ENCODE assay signal across 8 mouse cellular contexts in the genomic region with DNA sequence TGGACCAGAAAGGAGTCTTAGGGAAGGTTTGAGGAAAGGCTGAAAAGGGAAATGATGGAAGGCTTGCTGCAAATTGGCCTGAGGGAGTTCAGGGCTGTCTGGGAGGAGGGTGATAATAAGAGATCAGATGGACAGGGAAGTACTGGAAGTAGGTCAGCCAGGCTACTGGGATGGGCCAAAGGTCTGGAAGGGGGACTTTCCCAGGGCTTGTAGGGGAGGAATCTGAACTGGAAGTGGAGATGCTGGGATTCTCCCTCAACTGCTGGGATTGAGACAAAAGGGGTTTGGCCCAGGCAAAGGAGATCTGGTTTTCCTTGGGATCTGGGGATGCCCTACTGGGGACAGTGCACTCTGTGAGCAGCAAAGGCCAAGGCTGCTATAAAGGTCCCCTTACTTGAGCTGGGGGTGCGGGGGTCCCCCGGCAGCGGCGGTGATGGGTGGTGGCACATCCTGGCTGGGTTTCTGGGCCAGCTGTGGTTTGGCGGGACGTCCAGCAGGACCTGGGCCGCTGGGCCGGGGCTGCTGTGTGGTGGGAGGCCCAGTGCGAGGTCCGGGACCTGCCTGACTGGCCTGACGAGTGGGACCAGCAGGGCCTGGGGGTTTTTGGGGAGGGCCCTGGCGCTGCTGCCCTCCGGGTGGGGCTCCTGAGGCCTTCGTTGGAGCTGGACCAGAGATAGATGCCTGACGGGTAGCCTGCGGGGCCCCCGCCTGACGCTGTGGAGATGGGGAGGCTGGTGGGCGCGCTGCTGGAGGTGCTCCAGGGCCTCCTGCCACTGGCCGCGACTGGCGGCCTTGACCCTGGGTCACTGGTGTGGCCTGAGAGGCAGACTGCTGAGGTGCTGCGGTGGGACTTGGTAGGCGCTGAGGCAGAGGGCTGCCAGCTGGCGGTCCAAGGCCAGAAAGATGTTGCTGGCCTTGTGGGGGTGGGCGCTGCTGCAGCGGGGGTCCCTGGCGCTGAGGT. TPM values are rescaled to one million over a fixed set of nuclear protein-coding genes. Genes with fewer than 3 reads are reported as not detected.
DNase-seq lines count a peak whose midpoint lies in the region; ATAC-seq lines count a peak whose summit lies in the region.

No protein-coding gene starts in this region.

- H3K4me2 ChIP-seq in hindbrain, embryonic 13.5 days, result no peak overlapping the region
- H3K4me2 ChIP-seq in hindbrain, embryonic 16.5 days (ENCODE audit: low read length), result no peak overlapping the region
- H3K4me2 ChIP-seq in limb, embryonic 13.5 days (replicated peaks), result 0 out of 2 replicates have a peak overlapping the region, but pooled peaks have one; percentile 27

- no peak overlapping the region for H3K9ac ChIP-seq in hindbrain, embryonic 13.5 days
- H3K9ac ChIP-seq in hindbrain, embryonic 16.5 days (ENCODE audit: low read depth, low read length), result no peak overlapping the region
- no peak overlapping the region for H3K9ac ChIP-seq in limb, embryonic 13.5 days

- H3K27me3 ChIP-seq in hindbrain, embryonic 13.5 days, result no peaks in the 10 kb centered on the region
- no peaks in the 10 kb centered on the region for H3K27me3 ChIP-seq in hindbrain, embryonic 16.5 days (replicated peaks; ENCODE audit: control insufficient read depth, insufficient read depth, low read length)
- no peaks in the 10 kb centered on the region for H3K27me3 ChIP-seq in limb, embryonic 13.5 days

- no peak overlapping the region for H3K4me3 ChIP-seq in hindbrain, embryonic 13.5 days
- H3K4me3 ChIP-seq in hindbrain, embryonic 16.5 days (ENCODE audit: low read length), result no peak overlapping the region
- H3K4me3 ChIP-seq in limb, embryonic 13.5 days, result no peak overlapping the region

- no peaks in the 10 kb centered on the region for H3K9me3 ChIP-seq in hindbrain, embryonic 13.5 days
- no peaks in the 10 kb centered on the region for H3K9me3 ChIP-seq in hindbrain, embryonic 16.5 days (ENCODE audit: control insufficient read depth, low read length)
- no peaks in the 10 kb centered on the region for H3K9me3 ChIP-seq in limb, embryonic 13.5 days

- H3K4me1 ChIP-seq in hindbrain, embryonic 13.5 days (replicated peaks), result 0 out of 2 replicates have a peak, but pooled peaks cover 5% of the 10 kb centered on the region
- H3K4me1 ChIP-seq in hindbrain, embryonic 16.5 days (ENCODE audit: control insufficient read depth, insufficient read depth, low read depth, low read length), result no peaks in the 10 kb centered on the region
- peaks cover 8% of the 10 kb centered on the region for H3K4me1 ChIP-seq in limb, embryonic 13.5 days

- DNase-seq in Muller cell, postnatal 12 days (ENCODE audit: inconsistent ontology term), result peak; percentile 50
- DNase-seq in layer of hippocampus, postnatal 14 days (ENCODE audit: low spot score in 2 of 2), result no peak
- DNase-seq in thymus, postnatal 14 days, result no peak

- peaks cover 30% of the 10 kb centered on the region for H3K36me3 ChIP-seq in hindbrain, embryonic 13.5 days
- H3K36me3 ChIP-seq in hindbrain, embryonic 16.5 days (ENCODE audit: control insufficient read depth, insufficient read depth, low read length), result peaks cover 6% of the 10 kb centered on the region; the same call in 1 of the 2 replicates
- peaks cover 14% of the 10 kb centered on the region for H3K36me3 ChIP-seq in limb, embryonic 13.5 days

- no peak overlapping the region for H3K27ac ChIP-seq in hindbrain, embryonic 13.5 days
- no peak overlapping the region for H3K27ac ChIP-seq in hindbrain, embryonic 16.5 days (ENCODE audit: low read depth, low read length)
- no peak overlapping the region for H3K27ac ChIP-seq in limb, embryonic 13.5 days

- ATAC-seq in hindbrain, embryonic 13.5 days (ENCODE audit: low FRiP score), result 0 out of 2 replicates have a peak, but pooled peaks have one; percentile 12
- no peak for ATAC-seq in hindbrain, embryonic 16.5 days
- 0 out of 2 replicates have a peak, but pooled peaks have one; percentile 4 for ATAC-seq in granulocyte monocyte progenitor cell, adult 5-6 weeks (replicated peaks; ENCODE audit: poor library complexity, severe bottlenecking)
- ATAC-seq in limb, embryonic 13.5 days (ENCODE audit: low FRiP score, low read depth), result peak; percentile 21; the same call in 1 of the 2 replicates
- ATAC-seq in megakaryocyte, adult 5-6 weeks (ENCODE audit: poor library complexity, severe bottlenecking), result no peak

- 51% methylated on average over 29 of the region's 29 CpGs for WGBS in hindbrain, embryonic 13.5 days
- WGBS in hindbrain, embryonic 16.5 days, result 45% methylated on average over 17 of the region's 29 CpGs
- 42% methylated on average over 25 of the region's 29 CpGs for WGBS in limb, embryonic 13.5 days

RNA-seq across cellular contexts. Expression of a gene that starts 7.6 kb away (rescaled TPM):
- 4.9 and 5.0 TPM in 2 replicates for polyA plus RNA-seq in hindbrain, embryonic 13.5 days (2015; fragmentation: Nextera tagmentation; extraction: Ambion mirVana)
- 3.1 and 6.0 TPM in 2 replicates for polyA plus RNA-seq in hindbrain, embryonic 16.5 days (2015; fragmentation: Nextera tagmentation; extraction: Ambion mirVana)
- not detected in 2 replicates for total RNA-seq in granulocyte monocyte progenitor cell, adult 5-6 weeks (2014; fragmentation: Nextera tagmentation)
- not detected in 2 replicates for total RNA-seq in granulocyte monocyte progenitor cell, adult 5-6 weeks (2017)
- polyA plus RNA-seq in limb, embryonic 13.5 days (2015; fragmentation: Nextera tagmentation; extraction: Ambion mirVana), result 23.5 and 23.7 TPM in 2 replicates
- total RNA-seq in layer of hippocampus, postnatal 14 days (2021), result under 1 TPM in 1 of 2 experiments, not detected in 1; 0.41 TPM
- total RNA-seq in megakaryocyte, adult 5-6 weeks (2015), result not detected in 2 replicates
- 0.55 TPM in 1 of 2 replicates, not detected in the other for total RNA-seq in megakaryocyte, adult 5-6 weeks (2017)

RNA-seq across cellular contexts. Expression of a gene that starts 58.4 kb away (rescaled TPM):
- polyA plus RNA-seq in hindbrain, embryonic 13.5 days (2015; fragmentation: Nextera tagmentation; extraction: Ambion mirVana), result 39.9 and 41.3 TPM in 2 replicates
- polyA plus RNA-seq in hindbrain, embryonic 16.5 days (2015; fragmentation: Nextera tagmentation; extraction: Ambion mirVana), result 76.9 and 100 TPM in 2 replicates
- not detected in 2 replicates for total RNA-seq in granulocyte monocyte progenitor cell, adult 5-6 weeks (2014; fragmentation: Nextera tagmentation)
- not detected in 2 replicates for total RNA-seq in granulocyte monocyte progenitor cell, adult 5-6 weeks (2017)
- 0.19 and 0.28 TPM in 2 replicates for polyA plus RNA-seq in limb, embryonic 13.5 days (2015; fragmentation: Nextera tagmentation; extraction: Ambion mirVana)
- 100 to 1,000 TPM; 552 to 553 TPM for total RNA-seq in layer of hippocampus, postnatal 14 days (2021)
- 2.1 TPM in 2 replicates for total RNA-seq in megakaryocyte, adult 5-6 weeks (2015)
- total RNA-seq in megakaryocyte, adult 5-6 weeks (2017), result 0.16 TPM in 1 of 2 replicates, not detected in the other

Comparison
In these comparisons a context has a peak if more than half of its experiments do, and no peak if none do; other contexts are left out.
1. ATAC-seq: peak in hindbrain, embryonic 13.5 days (single experiment), granulocyte monocyte progenitor cell, adult 5-6 weeks (single experiment) and limb, embryonic 13.5 days (single experiment); none in hindbrain, embryonic 16.5 days (single experiment) and megakaryocyte, adult 5-6 weeks (single experiment).
2. RNA of a gene that starts 58.4 kb away (total RNA-seq): 552 to 553 TPM in layer of hippocampus, postnatal 14 days; 0.16 to 2.1 TPM in megakaryocyte, adult 5-6 weeks and not detected in granulocyte monocyte progenitor cell, adult 5-6 weeks; every median in the first group is over 100 times any median in the second.